Mouse (Mus musculus) embryo, embryonic 9.5 days (tissue): ENCODE measurements around the gene Tmem106c.

Source experiments
- DNase-seq: peaks from one replicate; pipeline ENCODE4 v3.0.0-alpha.2; 2017; ENCODE audit errors: extremely low spot score

Gene Tmem106c

GRCm38 (mm10) chr15:97963989-97964835 is at the start of gene Tmem106c:
Gene Tmem106c (plus strand): TSS chr15:97964200.
- DNase-seq: peak; percentile 96

GRCm38 (mm10) chr15:97914331-97914747 is 49.7 kb upstream of the Tmem106c start:
- peak; percentile 53 for DNase-seq

GRCm38 (mm10) chr15:97917994-97918393 is 46.0 kb upstream of the Tmem106c start:
- no peak for DNase-seq

- DNase-seq: no peak
Measured at GRCm38 (mm10) chr15:97919217-97919616, 44.8 kb upstream of the Tmem106c start.

- DNase-seq: no peak
Measured at GRCm38 (mm10) chr15:97920306-97920705, 43.7 kb upstream of the Tmem106c start.

GRCm38 (mm10) chr15:97921796-97922195 is 42.2 kb upstream of the Tmem106c start:
- no peak for DNase-seq

- DNase-seq: no peak
Measured at GRCm38 (mm10) chr15:97922421-97922820, 41.6 kb upstream of the Tmem106c start.

- DNase-seq: no peak
Measured at GRCm38 (mm10) chr15:97927018-97927417, 37.0 kb upstream of the Tmem106c start.

GRCm38 (mm10) chr15:97927821-97928220 is 36.2 kb upstream of the Tmem106c start:
- no peak for DNase-seq

GRCm38 (mm10) chr15:97929259-97929824 is 34.7 kb upstream of the Tmem106c start:
- DNase-seq: no peak

- no peak for DNase-seq
Measured at GRCm38 (mm10) chr15:97932441-97932840, 31.6 kb upstream of the Tmem106c start.

- DNase-seq: no peak
Measured at GRCm38 (mm10) chr15:97938580-97938979, 25.4 kb upstream of the Tmem106c start.

- DNase-seq: no peak
Measured at GRCm38 (mm10) chr15:97940088-97940487, 23.9 kb upstream of the Tmem106c start.

- DNase-seq: no peak
Measured at GRCm38 (mm10) chr15:97941306-97941705, 22.7 kb upstream of the Tmem106c start.

- no peak for DNase-seq
Measured at GRCm38 (mm10) chr15:97942538-97942937, 21.5 kb upstream of the Tmem106c start.

GRCm38 (mm10) chr15:97943356-97943755 is 20.6 kb upstream of the Tmem106c start:
- no peak for DNase-seq

- DNase-seq: no peak
Measured at GRCm38 (mm10) chr15:97944919-97945574, 19.0 kb upstream of the Tmem106c start.

- no peak for DNase-seq
Measured at GRCm38 (mm10) chr15:97945656-97946315, 18.2 kb upstream of the Tmem106c start.

- no peak for DNase-seq
Measured at GRCm38 (mm10) chr15:97948720-97949119, 15.3 kb upstream of the Tmem106c start.

GRCm38 (mm10) chr15:97949706-97950105 is 14.3 kb upstream of the Tmem106c start:
- no peak for DNase-seq

GRCm38 (mm10) chr15:97950240-97950639 is 13.8 kb upstream of the Tmem106c start:
- DNase-seq: no peak
